Mouse (Mus musculus) c-Kit-positive CD71-negative TER-119-negative erythroid progenitor cells, embryonic 14.5 days (primary cell): ENCODE results near the gene Zfp143.

Experiments
- DNase-seq: peaks from one replicate; pipeline ENCODE4 v3.0.0-alpha.2; 2013; ENCODE audit warnings: low read depth

Gene Zfp143

GRCm38 (mm10) chr7:110138538-110138937 lies 77.5 kb downstream of the Zfp143 start:
- DNase-seq: no peak

- DNase-seq: no peak
Observed at GRCm38 (mm10) chr7:110143863-110144262, 82.8 kb downstream of the Zfp143 start.
